ENCODE assay signal across 14 mouse cellular contexts in genomic region chr5:62581699-62582098, GRCm38 (mm10).
"Had no signal": no experiment of that assay in that cellular context is flagged by ENCODE, and none has a peak within 500 bp of the region (broad histone marks: within the 10 kb centered on the region; RNA-seq: fewer than 3 reads in every experiment).

No protein-coding gene starts in this region.

- H3K9ac ChIP-seq: kidney, embryonic 15.5 days; liver, embryonic 15.5 days; midbrain, embryonic 13.5 days; neural tube, embryonic 15.5 days had no signal

- H3K36me3 ChIP-seq: kidney, embryonic 15.5 days; limb, embryonic 10.5 days; liver, embryonic 15.5 days; midbrain, embryonic 13.5 days; neural tube, embryonic 15.5 days had no signal

- H3K4me2 ChIP-seq: kidney, embryonic 15.5 days; liver, embryonic 11.5 days; liver, embryonic 15.5 days; midbrain, embryonic 13.5 days; neural tube, embryonic 15.5 days had no signal

- ATAC-seq: lung, postnatal 0 days; midbrain, embryonic 13.5 days had no signal

- DNase-seq: kidney, adult 2 months; kidney, postnatal 14 days; lung, adult 2 months; lung, postnatal 36 days; right cerebral cortex, adult 18-20 months had no signal

- H3K27me3 ChIP-seq: kidney, embryonic 15.5 days; liver, embryonic 15.5 days; midbrain, embryonic 13.5 days; neural tube, embryonic 15.5 days had no signal

- H3K27ac ChIP-seq: kidney, embryonic 15.5 days; limb, embryonic 10.5 days; liver, embryonic 15.5 days; midbrain, embryonic 13.5 days; neural tube, embryonic 15.5 days; stomach, postnatal 0 days had no signal

- H3K4me1 ChIP-seq: kidney, embryonic 15.5 days; limb, embryonic 10.5 days; liver, embryonic 15.5 days; midbrain, embryonic 13.5 days; neural tube, embryonic 15.5 days had no signal

- H3K9me3 ChIP-seq: kidney, embryonic 15.5 days; limb, embryonic 10.5 days; liver, embryonic 15.5 days; midbrain, embryonic 13.5 days; neural tube, embryonic 15.5 days had no signal

- H3K4me3 ChIP-seq: kidney, embryonic 15.5 days; limb, embryonic 10.5 days; liver, embryonic 15.5 days; midbrain, embryonic 13.5 days; myocyte; neural tube, embryonic 15.5 days had no signal
